Mouse (Mus musculus): ENCODE results near the gene Mrgbp. TPM values are rescaled to one million over a fixed set of nuclear protein-coding genes. Genes with fewer than 3 reads are reported as not detected.

The Mrgbp gene
- polyA plus RNA-seq, 1 experiment from 2014 or later: 37.5 TPM

- Histone ChIP-seq H3K4me2 (no peak overlapping the region), H3K27ac (no peak overlapping the region), H3K4me3 (no peak overlapping the region), H3K9me3 (no peaks in the 10 kb centered on the region), H3K27me3 (0 out of 2 replicates have a peak, but pooled peaks cover 4% of the 10 kb centered on the region), H3K36me3 (no peaks in the 10 kb centered on the region), H3K4me1 (0 out of 2 replicates have a peak, but pooled peaks cover 3% of the 10 kb centered on the region), H3K9ac (no peak overlapping the region; the same call in 1 of the 2 replicates)
- WGBS: 63% methylated on average over 5 of the region's 5 CpGs
- ATAC-seq (ENCODE audit: insufficient number of reproducible peaks, insufficient read depth, low FRiP score, low TSS enrichment, low read depth): no peak
These were observed 19.0 kb upstream of the Mrgbp start for GRCm38 (mm10) chr2:180562146-180562545.

- WGBS: 63% methylated on average over 6 of the region's 6 CpGs
- Histone ChIP-seq H3K4me3 (no peak overlapping the region), H3K27me3 (0 out of 2 replicates have a peak, but pooled peaks cover 4% of the 10 kb centered on the region), H3K9me3 (no peaks in the 10 kb centered on the region), H3K4me1 (0 out of 2 replicates have a peak, but pooled peaks cover 3% of the 10 kb centered on the region), H3K27ac (no peak overlapping the region), H3K36me3 (no peaks in the 10 kb centered on the region), H3K4me2 (no peak overlapping the region), H3K9ac (no peak overlapping the region)
- ATAC-seq (ENCODE audit: insufficient number of reproducible peaks, insufficient read depth, low FRiP score, low TSS enrichment, low read depth): no peak
These were observed 17.8 kb upstream of the Mrgbp start for GRCm38 (mm10) chr2:180563296-180563695.

- Histone ChIP-seq H3K27ac (no peak overlapping the region), H3K36me3 (no peaks in the 10 kb centered on the region), H3K27me3 (0 out of 2 replicates have a peak, but pooled peaks cover 4% of the 10 kb centered on the region), H3K4me2 (no peak overlapping the region), H3K9ac (no peak overlapping the region), H3K4me1 (peaks cover 5% of the 10 kb centered on the region), H3K9me3 (no peaks in the 10 kb centered on the region), H3K4me3 (no peak overlapping the region)
- WGBS: 35% methylated on average over 5 of the region's 5 CpGs
- ATAC-seq (ENCODE audit: insufficient number of reproducible peaks, insufficient read depth, low FRiP score, low TSS enrichment, low read depth): no peak
These were observed 17.3 kb upstream of the Mrgbp start for GRCm38 (mm10) chr2:180563841-180564240.

GRCm38 (mm10) chr2:180566240-180566913 is 14.7 kb upstream of the Mrgbp start:
- H3K36me3 ChIP-seq: no peaks in the 10 kb centered on the region
- H3K4me3 ChIP-seq: no peak overlapping the region
- peaks cover 14% of the 10 kb centered on the region for H3K27me3 ChIP-seq
- no peak overlapping the region for H3K27ac ChIP-seq
- H3K4me1 ChIP-seq: peaks cover 10% of the 10 kb centered on the region
- no peak overlapping the region for H3K4me2 ChIP-seq
- no peaks in the 10 kb centered on the region for H3K9me3 ChIP-seq
- WGBS: 38% methylated on average over 13 of the region's 13 CpGs
- H3K9ac ChIP-seq: no peak overlapping the region
- ATAC-seq (ENCODE audit: insufficient number of reproducible peaks, insufficient read depth, low FRiP score, low TSS enrichment, low read depth): no peak

DNA sequence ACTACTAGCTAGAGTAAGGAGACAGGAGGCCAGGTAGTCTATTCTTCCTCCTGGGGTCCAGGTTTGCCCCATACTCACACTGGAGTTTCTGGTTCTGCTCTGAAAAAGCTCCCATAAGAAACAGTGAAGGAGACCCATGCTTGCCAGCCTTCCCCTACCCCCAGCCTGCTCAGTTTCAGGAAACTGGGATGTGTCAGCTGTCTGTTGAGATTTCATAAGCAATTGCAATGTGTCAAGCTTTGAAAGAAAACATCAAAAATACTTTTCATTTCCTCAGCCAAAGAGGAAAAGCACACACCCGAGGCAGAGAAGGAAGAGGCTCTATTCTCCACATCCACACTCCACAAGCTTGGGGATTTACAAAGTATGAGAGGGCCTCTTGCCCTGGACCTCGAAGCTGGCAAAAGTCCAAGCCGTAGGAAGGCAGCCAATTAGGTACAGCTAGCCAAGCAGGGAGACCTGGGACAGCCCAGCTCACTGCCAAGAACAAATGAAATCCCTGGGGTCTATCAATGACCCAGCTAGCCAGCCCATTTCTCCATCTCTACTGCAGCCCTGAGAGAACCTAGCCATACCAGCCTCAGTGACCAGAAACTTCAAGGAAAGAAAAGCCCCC is 12.0 kb upstream of the Mrgbp start:
- Histone ChIP-seq H3K9me3 (no peaks in the 10 kb centered on the region), H3K4me1 (peaks cover 7% of the 10 kb centered on the region), H3K27me3 (peaks cover 10% of the 10 kb centered on the region), H3K4me2 (no peak overlapping the region), H3K9ac (no peak overlapping the region), H3K36me3 (no peaks in the 10 kb centered on the region), H3K4me3 (no peak overlapping the region), H3K27ac (no peak overlapping the region)
- ATAC-seq (ENCODE audit: insufficient number of reproducible peaks, insufficient read depth, low FRiP score, low TSS enrichment, low read depth): no peak
- 40% methylated on average over 3 of the region's 3 CpGs for WGBS

GRCm38 (mm10) chr2:180576482-180576881 is 4.6 kb upstream of the Mrgbp start:
- H3K9ac ChIP-seq: no peak overlapping the region
- no peak overlapping the region for H3K4me2 ChIP-seq
- no peaks in the 10 kb centered on the region for H3K4me1 ChIP-seq
- no peak overlapping the region for H3K4me3 ChIP-seq
- H3K27ac ChIP-seq: no peak overlapping the region
- no peaks in the 10 kb centered on the region for H3K9me3 ChIP-seq
- H3K36me3 ChIP-seq: no peaks in the 10 kb centered on the region
- no peaks in the 10 kb centered on the region; the same call in 1 of the 2 replicates for H3K27me3 ChIP-seq
- ATAC-seq (ENCODE audit: insufficient number of reproducible peaks, insufficient read depth, low FRiP score, low TSS enrichment, low read depth): no peak
- WGBS: 53% methylated on average over 4 of the region's 4 CpGs

DNA sequence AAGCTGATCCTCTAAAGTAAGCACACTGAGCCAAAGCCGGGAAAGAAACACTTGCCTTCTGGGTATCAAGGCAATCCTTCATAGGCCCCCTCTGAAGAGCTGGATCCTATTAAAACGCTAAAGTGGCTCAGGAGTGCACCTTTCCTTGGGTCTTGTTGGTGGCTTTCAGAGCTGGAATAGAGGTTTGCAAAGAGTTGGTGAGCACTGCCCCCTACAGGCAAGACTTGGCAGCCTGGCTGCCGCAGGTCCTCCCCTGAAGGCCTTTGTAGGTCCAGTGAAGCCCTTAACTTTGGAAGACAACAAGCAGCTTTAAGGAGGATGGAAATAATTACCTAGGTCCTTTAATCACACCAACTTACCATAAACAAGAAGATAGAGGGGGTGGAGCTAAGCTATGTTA is 2.4 kb upstream of the Mrgbp start:
- H3K9ac ChIP-seq: no peak overlapping the region
- H3K4me1 ChIP-seq: peaks cover 7% of the 10 kb centered on the region
- H3K27me3 ChIP-seq: no peaks in the 10 kb centered on the region; the same call in 1 of the 2 replicates
- WGBS: 7% methylated on average over 3 of the region's 3 CpGs
- H3K4me2 ChIP-seq: no peak overlapping the region
- no peak overlapping the region for H3K4me3 ChIP-seq
- no peak for ATAC-seq (ENCODE audit: insufficient number of reproducible peaks, insufficient read depth, low FRiP score, low TSS enrichment, low read depth)
- no peaks in the 10 kb centered on the region for H3K9me3 ChIP-seq
- H3K36me3 ChIP-seq: no peaks in the 10 kb centered on the region
- H3K27ac ChIP-seq: no peak overlapping the region

GRCm38 (mm10) chr2:180582481-180583153 is 1.5 kb downstream of the Mrgbp start:
- H3K4me2 ChIP-seq: peak overlapping the region; percentile 83
- peak; percentile 77 for ATAC-seq (ENCODE audit: insufficient number of reproducible peaks, insufficient read depth, low FRiP score, low TSS enrichment, low read depth)
- H3K27ac ChIP-seq: peak overlapping the region; percentile 80

GRCm38 (mm10) chr2:180583154-180583507 is 2.0 kb downstream of the Mrgbp start:
- Histone ChIP-seq H3K4me1 (peaks cover 13% of the 10 kb centered on the region), H3K9me3 (no peaks in the 10 kb centered on the region), H3K4me2 (peak overlapping the region; percentile 83), H3K27me3 (no peaks in the 10 kb centered on the region), H3K9ac (peak overlapping the region; percentile 97), H3K36me3 (peaks cover 27% of the 10 kb centered on the region), H3K27ac (peak overlapping the region; percentile 80; the same call in 1 of the 2 replicates), H3K4me3 (peak overlapping the region; percentile 86)
- no peak; the same call in 1 of the 2 replicates for ATAC-seq (ENCODE audit: insufficient number of reproducible peaks, insufficient read depth, low FRiP score, low TSS enrichment, low read depth)
- 28% methylated on average over 7 of the region's 7 CpGs for WGBS

More at GRCm38 (mm10) chr2:180582481-180583153, 1.5 kb downstream of the Mrgbp start:
- Histone ChIP-seq H3K4me3 (peak overlapping the region; percentile 86), H3K9me3 (no peaks in the 10 kb centered on the region), H3K4me1 (peaks cover 13% of the 10 kb centered on the region), H3K9ac (peak overlapping the region; percentile 97), H3K27me3 (no peaks in the 10 kb centered on the region), H3K36me3 (peaks cover 27% of the 10 kb centered on the region)
- under 1% methylated on average over 50 of the region's 57 CpGs for WGBS

DNA sequence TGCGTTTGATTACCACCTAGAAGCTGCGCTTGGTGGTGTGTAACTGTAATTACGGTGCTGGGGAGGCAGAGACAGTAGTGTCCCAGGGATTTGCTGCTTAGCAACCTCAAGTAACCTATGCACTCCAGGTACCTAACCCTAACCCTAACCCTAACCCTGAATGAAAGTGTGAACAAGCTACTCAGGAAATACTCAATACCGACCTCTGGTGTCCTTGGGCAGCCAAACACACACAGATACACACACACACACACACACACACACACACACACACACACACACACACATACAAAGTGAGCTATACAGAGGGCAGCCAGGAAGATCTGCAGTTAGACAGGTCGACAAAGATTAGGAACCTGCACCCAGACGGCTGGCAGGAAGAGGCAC is 7.6 kb downstream of the Mrgbp start:
- H3K4me3 ChIP-seq: peak overlapping the region; percentile 79
- WGBS: 49% methylated on average over 6 of the region's 6 CpGs
- H3K27ac ChIP-seq: peak overlapping the region; percentile 92
- peak overlapping the region; percentile 85 for H3K4me2 ChIP-seq
- peak overlapping the region; percentile 91 for H3K9ac ChIP-seq
- peaks cover 58% of the 10 kb centered on the region for H3K36me3 ChIP-seq
- no peak for ATAC-seq (ENCODE audit: insufficient number of reproducible peaks, insufficient read depth, low FRiP score, low TSS enrichment, low read depth)
- H3K4me1 ChIP-seq: peaks cover 16% of the 10 kb centered on the region
- no peaks in the 10 kb centered on the region for H3K27me3 ChIP-seq
- no peaks in the 10 kb centered on the region for H3K9me3 ChIP-seq

DNA sequence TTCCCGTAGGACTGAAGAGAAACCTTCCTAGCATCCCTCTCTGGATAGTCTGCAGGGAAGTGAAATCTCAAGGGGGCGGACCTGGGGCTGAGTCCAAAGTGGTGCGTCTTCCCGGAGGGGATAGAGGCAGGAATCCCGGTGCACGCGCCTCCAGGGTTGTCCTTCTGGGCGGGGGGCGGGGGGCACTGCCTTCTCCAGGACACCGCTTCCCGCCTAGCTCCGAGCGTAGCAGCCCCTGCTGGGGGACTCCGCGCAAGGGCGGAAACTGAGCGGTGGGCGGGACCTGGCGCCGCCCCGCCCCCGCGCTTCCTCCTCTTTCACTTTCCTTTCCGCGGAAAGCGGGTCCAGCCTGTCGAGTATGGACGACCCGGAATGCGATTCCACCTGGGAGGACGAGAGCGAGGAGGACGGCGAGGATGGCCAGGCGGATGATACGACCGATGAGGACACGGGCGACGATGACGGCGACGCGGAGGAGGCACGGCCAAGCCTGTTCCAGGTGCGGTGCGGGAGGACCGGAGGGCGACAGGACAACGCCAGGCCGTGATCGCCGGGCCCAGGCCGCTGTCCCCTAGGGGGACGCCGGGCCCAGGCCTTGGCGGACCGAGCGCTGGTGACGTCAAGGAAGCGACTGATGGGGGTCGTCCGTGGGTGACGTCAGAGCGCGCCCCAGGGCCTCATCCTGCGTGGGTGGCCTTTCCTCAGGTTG is 8.2 kb downstream of the Mrgbp start, which contains the start of gene Ogfr:
Gene Ogfr, plus strand, starts transcription at position 123 of the 709 bp plus-strand sequence.
- WGBS: under 1% methylated on average over 67 of the region's 67 CpGs
- H3K36me3 ChIP-seq: peaks cover 63% of the 10 kb centered on the region
- H3K9ac ChIP-seq: peak within 1 kb of the TSS; percentile 91
- H3K4me2 ChIP-seq: peak within 1 kb of the TSS; percentile 85
- H3K4me1 ChIP-seq: peaks cover 10% of the 10 kb centered on the region
- peak within 1 kb of the TSS; percentile 79 for H3K4me3 ChIP-seq
- H3K9me3 ChIP-seq: no peaks in the 10 kb centered on the region
- peak within 1 kb of the TSS; percentile 92 for H3K27ac ChIP-seq
- ATAC-seq (ENCODE audit: insufficient number of reproducible peaks, insufficient read depth, low FRiP score, low TSS enrichment, low read depth): peak; percentile 83
- no peaks in the 10 kb centered on the region for H3K27me3 ChIP-seq

Measured in embryonic facial prominence, embryonic 13.5 days (tissue).